Comparison of ENCODE assay signal across 20 mouse cellular contexts in the genomic region with DNA sequence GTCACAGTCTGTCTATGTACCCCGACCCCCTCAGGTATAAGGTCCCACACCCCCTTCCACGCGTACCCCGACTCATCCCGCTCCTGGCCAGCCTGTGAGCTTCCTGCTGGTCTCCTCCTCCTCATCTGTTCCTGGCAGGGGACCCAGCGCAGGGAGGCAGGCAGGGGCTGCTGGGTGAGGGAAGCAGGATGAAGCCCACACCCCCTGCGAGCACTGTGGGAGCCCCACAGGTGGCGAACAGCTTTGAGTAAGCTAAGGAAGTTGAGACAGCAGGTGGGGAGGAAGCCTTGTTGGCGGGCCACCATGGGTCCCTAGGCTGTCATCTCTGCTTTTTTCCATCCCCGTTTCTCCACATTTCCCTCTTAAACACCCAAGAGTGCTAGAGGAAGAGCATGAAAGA.
DNase-seq lines count a peak whose midpoint lies in the region; ATAC-seq lines count a peak whose summit lies in the region.
"Had no signal": no experiment of that assay in that cellular context is flagged by ENCODE, and none has a peak within 500 bp of the region (broad histone marks: within the 10 kb centered on the region; RNA-seq: fewer than 3 reads in every experiment).

No protein-coding gene starts in this region.

- H3K9ac ChIP-seq in forebrain, embryonic 16.5 days (replicated peaks; ENCODE audit: low read depth, low read length), result no peak overlapping the region
- H3K9ac ChIP-seq in forebrain, embryonic 13.5 days, result no peak overlapping the region
- H3K9ac ChIP-seq: embryonic facial prominence, embryonic 12.5 days; limb, embryonic 12.5 days; liver, embryonic 14.5 days; midbrain, embryonic 12.5 days had no signal

- H3K4me3 ChIP-seq in forebrain, embryonic 16.5 days (replicated peaks; ENCODE audit: low read length), result no peak overlapping the region
- H3K4me3 ChIP-seq in forebrain, embryonic 13.5 days, result no peak overlapping the region
- H3K4me3 ChIP-seq: embryonic facial prominence, embryonic 12.5 days; limb, embryonic 12.5 days; midbrain, embryonic 12.5 days had no signal

- H3K36me3 ChIP-seq in forebrain, embryonic 16.5 days (ENCODE audit: control insufficient read depth, insufficient read depth), result no peaks in the 10 kb centered on the region
- H3K36me3 ChIP-seq in forebrain, embryonic 13.5 days (ENCODE audit: poor library complexity, severe bottlenecking), result no peaks in the 10 kb centered on the region
- H3K36me3 ChIP-seq: embryonic facial prominence, embryonic 12.5 days; limb, embryonic 12.5 days; midbrain, embryonic 12.5 days had no signal

- 0 out of 2 replicates have a peak, but pooled peaks have one; percentile 16 for ATAC-seq in forebrain, embryonic 16.5 days
- no peak for ATAC-seq in forebrain, embryonic 13.5 days
- ATAC-seq: CD4-positive, CD25-positive, alpha-beta regulatory T cell, adult 4 months; hindbrain, embryonic 16.5 days; intestine, postnatal 0 days; lung, postnatal 0 days; Patski had no signal

- H3K4me1 ChIP-seq in forebrain, embryonic 16.5 days (replicated peaks; ENCODE audit: control insufficient read depth, insufficient read depth, low read length), result peaks cover 4% of the 10 kb centered on the region; the same call in 1 of the 2 replicates
- H3K4me1 ChIP-seq in forebrain, embryonic 13.5 days, result peaks cover 3% of the 10 kb centered on the region

- DNase-seq in layer of hippocampus, adult 9-11 months, result peak; percentile 65
- no peak for DNase-seq in layer of hippocampus, adult 9-10 months (ENCODE audit: low spot score)
- DNase-seq in brain, adult 2 months (ENCODE audit: low read depth, low spot score), result peak; percentile 54
- DNase-seq in thymus, postnatal 25 days, result peak; percentile 49
- DNase-seq in adipocyte (ENCODE audit: low spot score), result no peak
- DNase-seq: adrenal gland, postnatal 25 days; cerebellum, adult 8-10 months; heart, adult 18-20 months; retina, postnatal 1 day had no signal

- H3K9me3 ChIP-seq in forebrain, embryonic 16.5 days (ENCODE audit: control insufficient read depth, low read length), result no peaks in the 10 kb centered on the region
- H3K9me3 ChIP-seq in forebrain, embryonic 13.5 days (replicated peaks), result no peaks in the 10 kb centered on the region
- H3K9me3 ChIP-seq: embryonic facial prominence, embryonic 12.5 days; limb, embryonic 12.5 days had no signal

- no peak overlapping the region for H3K27ac ChIP-seq in forebrain, embryonic 16.5 days (ENCODE audit: low read length)
- no peak overlapping the region for H3K27ac ChIP-seq in forebrain, embryonic 13.5 days
- H3K27ac ChIP-seq: embryonic facial prominence, embryonic 12.5 days; limb, embryonic 12.5 days; liver, embryonic 14.5 days; midbrain, embryonic 12.5 days had no signal

- no peak overlapping the region for H3K4me2 ChIP-seq in forebrain, embryonic 16.5 days (ENCODE audit: low read length)
- no peak overlapping the region for H3K4me2 ChIP-seq in forebrain, embryonic 13.5 days
- H3K4me2 ChIP-seq: embryonic facial prominence, embryonic 12.5 days; limb, embryonic 12.5 days; midbrain, embryonic 12.5 days had no signal

- peaks cover 4% of the 10 kb centered on the region; the same call in 1 of the 2 replicates for H3K27me3 ChIP-seq in forebrain, embryonic 16.5 days (replicated peaks; ENCODE audit: control insufficient read depth, insufficient read depth, low read length)
- peaks cover 24% of the 10 kb centered on the region for H3K27me3 ChIP-seq in forebrain, embryonic 13.5 days

- 52% methylated on average over 10 of the region's 10 CpGs for WGBS in forebrain, embryonic 16.5 days
- WGBS in forebrain, embryonic 13.5 days, result 60% methylated on average over 10 of the region's 10 CpGs

Comparison
In these comparisons a context has a peak if more than half of its experiments do, and no peak if none do; other contexts are left out.
1. DNase-seq: peak in layer of hippocampus, adult 9-11 months (single experiment), brain, adult 2 months (single experiment) and thymus, postnatal 25 days (single experiment); none in layer of hippocampus, adult 9-10 months (single experiment) and adipocyte (single experiment).